In genomic region chr2:115776924-115777860, GRCm38 (mm10) we compare ENCODE assay signal across 9 mouse cellular contexts.
A peak's percentile ranks its signal among the peaks of the same experiment; 100 is the strongest.
DNase-seq lines count a peak whose midpoint lies in the region; ATAC-seq lines count a peak whose summit lies in the region.
"Had no signal": no experiment of that assay in that cellular context is flagged by ENCODE, and none has a peak within 500 bp of the region (broad histone marks: within the 10 kb centered on the region; RNA-seq: fewer than 3 reads in every experiment).

No protein-coding gene starts in this region.

- no peak overlapping the region for H3K4me2 ChIP-seq in neural tube, embryonic 15.5 days
- H3K4me2 ChIP-seq in lung, embryonic 15.5 days, result peak overlapping the region; percentile 35
- H3K4me2 ChIP-seq in hindbrain, embryonic 14.5 days (replicated peaks), result no peak overlapping the region
- H3K4me2 ChIP-seq: embryonic facial prominence, embryonic 15.5 days had no signal

- 79% methylated on average over 17 of the region's 17 CpGs for WGBS in neural tube, embryonic 15.5 days
- 16% methylated on average over 17 of the region's 17 CpGs for WGBS in lung, embryonic 15.5 days
- whole genome bisulfite sequencing in hindbrain, embryonic 14.5 days, result 73% methylated on average over 17 of the region's 17 CpGs

- no peak overlapping the region for H3K27ac ChIP-seq in neural tube, embryonic 15.5 days (replicated peaks)
- peak overlapping the region; percentile 49 for H3K27ac ChIP-seq in lung, embryonic 15.5 days
- H3K27ac ChIP-seq in hindbrain, embryonic 14.5 days, result no peak overlapping the region
- H3K27ac ChIP-seq: embryonic facial prominence, embryonic 15.5 days had no signal

- no peaks in the 10 kb centered on the region for H3K27me3 ChIP-seq in neural tube, embryonic 15.5 days (replicated peaks)
- H3K27me3 ChIP-seq in lung, embryonic 15.5 days, result no peaks in the 10 kb centered on the region
- H3K27me3 ChIP-seq in hindbrain, embryonic 14.5 days (ENCODE audit: control insufficient read depth, insufficient read depth, low read length), result no peaks in the 10 kb centered on the region
- H3K27me3 ChIP-seq: embryonic facial prominence, embryonic 15.5 days had no signal

- no peak for ATAC-seq in neural tube, embryonic 15.5 days (ENCODE audit: low FRiP score)
- ATAC-seq in lung, embryonic 15.5 days (ENCODE audit: borderline replicate concordance, extremely low read depth, low FRiP score, low TSS enrichment), result peak; percentile 28; the same call in 1 of the 2 replicates
- no peak for ATAC-seq in hindbrain, embryonic 14.5 days (ENCODE audit: low FRiP score)

- no peaks in the 10 kb centered on the region; the same call in 1 of the 2 replicates for H3K36me3 ChIP-seq in neural tube, embryonic 15.5 days
- H3K36me3 ChIP-seq in lung, embryonic 15.5 days, result no peaks in the 10 kb centered on the region
- H3K36me3 ChIP-seq in hindbrain, embryonic 14.5 days (replicated peaks; ENCODE audit: control insufficient read depth, insufficient read depth), result peaks cover 3% of the 10 kb centered on the region; the same call in 1 of the 2 replicates
- H3K36me3 ChIP-seq: embryonic facial prominence, embryonic 15.5 days had no signal

- no peaks in the 10 kb centered on the region for H3K9me3 ChIP-seq in neural tube, embryonic 15.5 days (replicated peaks)
- H3K9me3 ChIP-seq in lung, embryonic 15.5 days, result no peaks in the 10 kb centered on the region
- H3K9me3 ChIP-seq in hindbrain, embryonic 14.5 days (ENCODE audit: control insufficient read depth, low read length), result no peaks in the 10 kb centered on the region
- H3K9me3 ChIP-seq: embryonic facial prominence, embryonic 15.5 days had no signal

- peaks cover 4% of the 10 kb centered on the region; the same call in 1 of the 2 replicates for H3K4me1 ChIP-seq in neural tube, embryonic 15.5 days
- peaks cover 43% of the 10 kb centered on the region for H3K4me1 ChIP-seq in lung, embryonic 15.5 days
- H3K4me1 ChIP-seq in hindbrain, embryonic 14.5 days (replicated peaks; ENCODE audit: control insufficient read depth, insufficient read depth, low read length), result no peaks in the 10 kb centered on the region

- no peak overlapping the region for H3K4me3 ChIP-seq in neural tube, embryonic 15.5 days (replicated peaks)
- no peak overlapping the region for H3K4me3 ChIP-seq in lung, embryonic 15.5 days
- no peak overlapping the region for H3K4me3 ChIP-seq in hindbrain, embryonic 14.5 days (replicated peaks; ENCODE audit: low read length)
- H3K4me3 ChIP-seq: embryonic facial prominence, embryonic 15.5 days had no signal

- H3K9ac ChIP-seq in neural tube, embryonic 15.5 days (replicated peaks), result no peak overlapping the region
- H3K9ac ChIP-seq in lung, embryonic 15.5 days, result no peak overlapping the region
- H3K9ac ChIP-seq in hindbrain, embryonic 14.5 days, result no peak overlapping the region
- H3K9ac ChIP-seq: embryonic facial prominence, embryonic 15.5 days had no signal

- DNase-seq in neural tube, embryonic 10.5 days (ENCODE audit: extremely low spot score, low spot score), result peak; percentile 33
- DNase-seq in kidney, adult 18-20 months, result peak; percentile 39
- DNase-seq in urinary bladder, postnatal 36 days (ENCODE audit: low spot score in 2 of 2), result no peak
- DNase-seq in hindbrain, embryonic 14.5 days (ENCODE audit: low spot score), result no peak
- no peak for DNase-seq in spleen, postnatal 14 days (ENCODE audit: low spot score in 2 of 2)
- no peak for DNase-seq in right cerebral cortex, postnatal 25 days

Comparison
In these comparisons a context has a peak if more than half of its experiments do, and no peak if none do; other contexts are left out.
1. DNase-seq: peak in neural tube, embryonic 10.5 days (single experiment) and kidney, adult 18-20 months (single experiment); none in urinary bladder, postnatal 36 days (0 of 2), hindbrain, embryonic 14.5 days (single experiment), spleen, postnatal 14 days (0 of 2) and right cerebral cortex, postnatal 25 days (single experiment).